In genomic region chr5:37015612-37016310, GRCm38 (mm10) we compare ENCODE assay signal across 7 mouse cellular contexts. TPM values are rescaled to one million over a fixed set of nuclear protein-coding genes. Genes with fewer than 3 reads are reported as not detected.
A peak's percentile ranks its signal among the peaks of the same experiment; 100 is the strongest.
DNase-seq lines count a peak whose midpoint lies in the region; ATAC-seq lines count a peak whose summit lies in the region.

No protein-coding gene starts in this region.

- 8% methylated on average over 27 of the region's 27 CpGs for WGBS in kidney, embryonic 14.5 days
- 8% methylated on average over 27 of the region's 27 CpGs for WGBS in midbrain, embryonic 13.5 days

- H3K27me3 ChIP-seq in kidney, embryonic 14.5 days (ENCODE audit: control insufficient read depth, insufficient read depth, low read length) = 0 out of 2 replicates have a peak, but pooled peaks cover 3% of the 10 kb centered on the region
- peaks cover 18% of the 10 kb centered on the region for H3K27me3 ChIP-seq in midbrain, embryonic 13.5 days

- H3K4me2 ChIP-seq in kidney, embryonic 14.5 days (replicated peaks; ENCODE audit: low read depth, low read length) = no peak overlapping the region
- peak overlapping the region; percentile 47 for H3K4me2 ChIP-seq in midbrain, embryonic 13.5 days (replicated peaks)

- H3K27ac ChIP-seq in kidney, embryonic 14.5 days (ENCODE audit: low read depth, low read length) = no peak overlapping the region
- no peak overlapping the region for H3K27ac ChIP-seq in midbrain, embryonic 13.5 days

- H3K9me3 ChIP-seq in kidney, embryonic 14.5 days (ENCODE audit: control insufficient read depth, low read length) = no peaks in the 10 kb centered on the region
- H3K9me3 ChIP-seq in midbrain, embryonic 13.5 days = no peaks in the 10 kb centered on the region

- ATAC-seq in kidney, embryonic 14.5 days (ENCODE audit: low FRiP score, low TSS enrichment) = 0 out of 2 replicates have a peak, but pooled peaks have one; percentile 35
- peak; percentile 58; the same call in 1 of the 2 replicates for ATAC-seq in midbrain, embryonic 13.5 days

- H3K4me1 ChIP-seq in kidney, embryonic 14.5 days (ENCODE audit: control insufficient read depth, insufficient read depth, low read length) = no peaks in the 10 kb centered on the region
- 0 out of 2 replicates have a peak, but pooled peaks cover 6% of the 10 kb centered on the region for H3K4me1 ChIP-seq in midbrain, embryonic 13.5 days (replicated peaks)

- H3K9ac ChIP-seq in kidney, embryonic 14.5 days (ENCODE audit: low read depth, low read length) = no peak overlapping the region
- 0 out of 2 replicates have a peak overlapping the region, but pooled peaks have one; percentile 11 for H3K9ac ChIP-seq in midbrain, embryonic 13.5 days (replicated peaks)

- H3K36me3 ChIP-seq in kidney, embryonic 14.5 days (ENCODE audit: control insufficient read depth, insufficient read depth, low read length) = no peaks in the 10 kb centered on the region
- H3K36me3 ChIP-seq in midbrain, embryonic 13.5 days = no peaks in the 10 kb centered on the region

- DNase-seq in lung, postnatal 10 days = peak; percentile 32
- no peak for DNase-seq in lung, adult 18-20 months
- DNase-seq in adrenal gland, postnatal 36 days = peak; percentile 68 to 75
- DNase-seq in embryo, embryonic 11.5 days (ENCODE audit: low read depth, low spot score) = peak; percentile 32
- peak; percentile 35 for DNase-seq in testis, postnatal 14 days (ENCODE audit: low spot score)

- no peak overlapping the region for H3K4me3 ChIP-seq in kidney, embryonic 14.5 days (ENCODE audit: low read length)
- H3K4me3 ChIP-seq in midbrain, embryonic 13.5 days (replicated peaks) = peak overlapping the region; percentile 21

RNA-seq across cellular contexts. Expression of gene Wfs1, which starts 26.8 kb away (rescaled TPM):
- 10 to 100 TPM; 29.2 to 74.8 TPM for total RNA-seq in adrenal gland, postnatal 36 days (2021)
- 12.9 and 20.9 TPM in 2 replicates for polyA plus RNA-seq in kidney, embryonic 14.5 days (2014; fragmentation: Nextera tagmentation; extraction: Ambion mirVana)
- polyA plus RNA-seq in midbrain, embryonic 13.5 days (2015; fragmentation: Nextera tagmentation; extraction: Ambion mirVana) = 6.3 and 6.5 TPM in 2 replicates

Comparison
In these comparisons a context has a peak if more than half of its experiments do, and no peak if none do; other contexts are left out.
1. DNase-seq: peak in lung, postnatal 10 days (single experiment), adrenal gland, postnatal 36 days (2 of 2), embryo, embryonic 11.5 days (single experiment) and testis, postnatal 14 days (single experiment); none in lung, adult 18-20 months (0 of 2).